Mouse (Mus musculus) megakaryocyte, embryonic 14.5 days (primary cell): ENCODE data around the gene Vangl1.

Experiments
- FLI1 ChIP-seq: IDR thresholded peaks from 2 replicates; pipeline ENCODE4 v1.6.1; 2012; ENCODE audit warnings: low read length, inconsistent platforms, mixed read lengths
- GATA1 ChIP-seq: IDR thresholded peaks from 3 replicates; pipeline ENCODE4 v1.6.1; 2012; ENCODE audit warnings: mixed read lengths, low read length, inconsistent platforms, borderline replicate concordance

DNA sequence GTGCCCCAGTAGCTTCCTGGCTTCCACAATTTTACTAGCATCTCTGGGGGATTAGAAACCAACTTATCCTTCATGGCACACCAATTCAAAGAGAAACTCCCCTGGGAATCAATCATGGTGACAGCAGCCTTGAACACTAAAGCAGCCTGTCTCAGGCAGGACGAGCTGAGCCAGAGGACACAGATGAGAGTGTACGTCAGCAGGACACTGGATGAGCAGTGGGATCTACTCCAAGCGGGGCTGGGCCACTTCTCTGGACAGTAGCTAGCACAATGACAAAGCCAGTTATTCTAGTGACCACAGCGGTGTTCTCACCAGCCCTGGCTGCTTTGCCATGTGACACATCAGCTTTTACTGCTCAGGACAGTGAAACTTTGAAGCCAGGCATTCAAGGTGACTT lies 23.3 kb downstream of the Vangl1 start:
- TF ChIP-seq GATA1: no peak
- no peak for TF ChIP-seq FLI1
